Mouse (Mus musculus) G1E (cell line): Measurements from ENCODE around the gene Gm5678. TPM values are rescaled to one million over a fixed set of nuclear protein-coding genes. Genes with fewer than 3 reads are reported as not detected.
"Not testable (repeated sequence)": the region's sequence is repeated elsewhere in the genome, so short reads cannot be mapped to it uniquely, and the experiment has no call there.

Source experiments
- ATAC-seq: 2 replicates; pipeline ENCODE4 v1.8.0; 2016; ENCODE audit warnings: mild to moderate bottlenecking; ENCODE audit not compliant: insufficient number of reproducible peaks, poor library complexity, low FRiP score, severe bottlenecking; ENCODE audit errors: extremely low read depth
- DNase-seq: peaks from one replicate; pipeline ENCODE4 v3.0.0; 2012; ENCODE audit warnings: low spot score
- H3K27me3 ChIP-seq: 2 replicates; pipeline ENCODE4 v1.6.1; 2012; ENCODE audit warnings: mild to moderate bottlenecking, low read length, inconsistent platforms; ENCODE audit not compliant: insufficient read depth
- H3K36me3 ChIP-seq: replicated peaks from 2 replicates; pipeline ENCODE3; 2012; ENCODE audit warnings: mild to moderate bottlenecking, inconsistent platforms
- H3K4me1 ChIP-seq: 2 replicates; pipeline ENCODE4 v1.6.1; 2012; ENCODE audit warnings: low read depth, low read length, inconsistent platforms, mixed read lengths; ENCODE audit not compliant: insufficient read depth
- H3K4me3 ChIP-seq: 2 replicates; pipeline ENCODE4 v1.5.1; 2012; ENCODE audit warnings: low read depth, mild to moderate bottlenecking, inconsistent platforms, low read length, moderate library complexity, mixed read lengths
- H3K9me3 ChIP-seq: replicated peaks from 2 replicates; pipeline ENCODE4 v1.6.1; 2012; ENCODE audit warnings: inconsistent platforms
- CTCF ChIP-seq: IDR thresholded peaks from 2 replicates; pipeline ENCODE4 v1.5.1; 2012; ENCODE audit warnings: low read depth, low read length, inconsistent platforms, mixed read lengths
- GATA1 ChIP-seq: IDR thresholded peaks from 2 replicates; pipeline ENCODE4 v1.6.1; 2012; ENCODE audit warnings: borderline replicate concordance, low read length, inconsistent platforms, mixed read lengths
- GATA2 ChIP-seq: IDR thresholded peaks from 2 replicates; pipeline ENCODE4 v1.6.1; 2012; ENCODE audit warnings: low read depth, low read length, inconsistent platforms, borderline replicate concordance
- POLR2AphosphoS5 ChIP-seq: IDR thresholded peaks from 2 replicates; pipeline ENCODE4 v1.6.1; 2012; ENCODE audit warnings: low read depth, low read length, inconsistent platforms; ENCODE audit not compliant: insufficient replicate concordance
- TAL1 ChIP-seq: conservative IDR thresholded peaks from 2 replicates; pipeline ENCODE4 v1.6.1; 2012; ENCODE audit warnings: low read depth, low read length, inconsistent platforms, mixed read lengths
- polyA plus RNA-seq: library from polyadenylated mRNA; stranded (reverse); fragments of >175 nt; gene quantifications from 2 replicates; pipeline ENCODE4 v1.2.3, GENCODE M21; 2012
- total RNA-seq, 2 experiments: library from RNA; stranded (forward) in 1 of 2; stranded (reverse) in 1 of 2; fragments of 200-1000 nt in 1 of 2; fragments of >200 nt in 1 of 2; fragmentation: Nextera tagmentation in 1 of 2; gene quantifications; 2 replicates each; pipeline ENCODE4 v1.2.3; 2014 to 2017

Gm5678 gene
- total and polyA plus RNA-seq, 3 experiments = 1.3 TPM; not detected in 2

DNA sequence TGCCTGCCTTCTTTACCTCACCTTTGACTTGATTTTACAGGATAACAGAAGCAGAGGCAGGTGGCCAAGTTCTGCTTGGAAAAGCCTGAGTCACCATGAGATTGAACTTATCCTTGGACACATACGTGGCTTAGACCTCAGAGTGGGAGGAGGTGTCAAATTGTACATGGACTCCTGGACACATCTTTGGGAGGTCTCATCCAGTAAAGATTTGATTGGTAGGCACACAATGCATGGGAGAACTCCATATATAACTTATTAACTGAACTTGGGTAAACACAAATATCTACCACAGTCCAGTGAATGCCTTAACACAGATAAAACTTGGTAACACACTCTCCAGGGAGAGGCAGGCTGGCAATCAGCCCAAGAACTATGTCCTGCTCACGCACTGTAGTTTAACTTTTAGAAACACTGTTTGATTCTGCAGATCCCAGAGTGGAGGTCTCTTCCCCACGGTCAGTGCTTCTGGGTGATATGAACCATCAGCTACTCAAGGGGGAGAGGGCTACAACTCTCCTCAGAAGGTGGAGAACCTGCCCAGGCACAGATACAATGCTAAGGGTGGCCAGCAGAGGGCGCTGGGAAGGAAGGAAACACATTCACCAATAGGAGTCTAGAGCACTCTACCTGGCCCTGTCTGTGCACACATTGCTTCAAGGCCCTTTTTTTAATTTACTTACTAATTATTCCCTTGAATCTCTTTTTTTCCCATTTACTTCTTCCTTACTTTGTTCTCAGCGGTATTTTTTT is 12.6 kb upstream of the Gm5678 start:
- Histone ChIP-seq H3K27me3 (no peaks in the 10 kb centered on the region), H3K4me3 (no peak overlapping the region), H3K36me3 (peaks cover 6% of the 10 kb centered on the region), H3K9me3 (no peaks in the 10 kb centered on the region), H3K4me1 (no peaks in the 10 kb centered on the region; the same call in 1 of the 2 replicates)
- ATAC-seq (peak; percentile 54; the same call in 1 of the 2 replicates), DNase-seq (peak; percentile 47)
- no peak for TF ChIP-seq POLR2AphosphoS5
- peak; percentile 84 for TF ChIP-seq CTCF
- TF ChIP-seq GATA2 = no peak
- no peak for TF ChIP-seq GATA1

DNA sequence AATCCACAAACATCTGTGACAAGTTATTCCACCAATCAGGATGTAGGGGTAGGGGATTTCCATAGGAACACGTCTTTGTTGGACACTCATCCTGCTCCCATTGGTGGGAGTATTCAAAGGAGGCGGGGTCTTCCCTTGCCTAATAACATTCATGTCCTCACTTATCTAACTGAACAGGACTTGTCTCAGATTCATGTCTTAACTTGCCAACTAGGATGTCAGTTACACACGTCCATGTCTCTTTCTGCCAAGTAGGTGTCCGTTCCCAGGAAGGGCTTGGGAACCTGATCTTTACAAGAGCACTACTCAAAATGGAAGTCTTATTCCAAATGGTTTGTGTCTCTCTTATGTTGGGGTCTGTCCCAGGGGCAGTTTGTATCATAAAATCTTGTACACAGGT is 4.1 kb upstream of the Gm5678 start:
- DNase-seq, ATAC-seq, H3K27me3 ChIP-seq: not testable (repeated sequence)

DNA sequence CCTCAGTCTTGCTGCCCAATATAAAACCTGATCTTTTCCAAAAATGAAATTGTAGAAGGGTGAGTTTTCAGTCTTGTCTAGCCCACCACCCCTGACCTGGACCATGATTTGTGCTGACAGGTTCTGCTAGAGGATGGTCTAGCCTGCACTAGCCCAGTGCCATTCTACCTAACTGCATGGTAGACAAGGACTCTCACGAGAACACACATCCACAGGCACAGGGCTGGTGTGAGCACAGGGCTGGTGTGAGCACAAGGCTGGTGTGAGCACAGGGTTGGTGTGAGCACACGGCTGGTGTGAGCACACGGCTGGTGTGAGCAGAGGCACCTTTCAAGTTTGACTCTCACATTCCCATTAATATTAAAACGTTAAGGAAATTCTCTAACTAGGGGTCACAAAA is 3.2 kb upstream of the Gm5678 start:
- Histone ChIP-seq H3K4me3 (no peak overlapping the region), H3K4me1 (no peaks in the 10 kb centered on the region), H3K27me3 (no peaks in the 10 kb centered on the region), H3K9me3 (no peaks in the 10 kb centered on the region), H3K36me3 (no peaks in the 10 kb centered on the region)
- no peak for TF ChIP-seq GATA2
- no peak for TF ChIP-seq GATA1
- no peak for TF ChIP-seq TAL1
- TF ChIP-seq POLR2AphosphoS5 = no peak
- TF ChIP-seq CTCF = no peak
- DNase-seq = no peak
- no peak for ATAC-seq

More for the DNA sequence above, 4.1 kb upstream of the Gm5678 start:
- not testable (repeated sequence) for H3K4me3 ChIP-seq, H3K4me1 ChIP-seq, H3K9me3 ChIP-seq, H3K36me3 ChIP-seq

DNA sequence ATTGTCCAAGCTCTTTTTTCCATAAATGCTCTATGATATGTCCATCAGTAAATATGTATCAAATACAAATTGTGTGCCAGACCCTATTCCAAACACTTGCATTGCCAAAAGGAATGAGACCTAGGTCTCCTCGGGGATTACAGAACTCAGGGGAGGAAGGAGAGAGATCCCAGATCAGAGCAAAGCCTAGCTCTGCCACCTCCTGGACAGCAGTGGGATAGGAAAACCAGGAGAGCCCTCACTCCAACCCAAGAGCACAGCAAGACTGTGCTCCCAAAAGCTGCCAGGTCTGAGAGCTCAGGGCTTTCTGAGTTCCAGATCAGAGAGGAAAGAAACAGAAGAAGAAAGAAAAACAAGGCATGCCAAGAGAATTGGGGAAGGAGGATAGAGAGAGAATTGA is 1.2 kb upstream of the Gm5678 start:
- no peak for TF ChIP-seq POLR2AphosphoS5
- TF ChIP-seq CTCF = no peak
- TF ChIP-seq GATA1 = no peak
- no peak for TF ChIP-seq TAL1
- no peak for TF ChIP-seq GATA2
- Histone ChIP-seq H3K36me3 (no peaks in the 10 kb centered on the region), H3K4me1 (no peaks in the 10 kb centered on the region), H3K4me3 (no peak overlapping the region), H3K27me3 (no peaks in the 10 kb centered on the region), H3K9me3 (no peaks in the 10 kb centered on the region)
- ATAC-seq = no peak
- no peak for DNase-seq

DNA sequence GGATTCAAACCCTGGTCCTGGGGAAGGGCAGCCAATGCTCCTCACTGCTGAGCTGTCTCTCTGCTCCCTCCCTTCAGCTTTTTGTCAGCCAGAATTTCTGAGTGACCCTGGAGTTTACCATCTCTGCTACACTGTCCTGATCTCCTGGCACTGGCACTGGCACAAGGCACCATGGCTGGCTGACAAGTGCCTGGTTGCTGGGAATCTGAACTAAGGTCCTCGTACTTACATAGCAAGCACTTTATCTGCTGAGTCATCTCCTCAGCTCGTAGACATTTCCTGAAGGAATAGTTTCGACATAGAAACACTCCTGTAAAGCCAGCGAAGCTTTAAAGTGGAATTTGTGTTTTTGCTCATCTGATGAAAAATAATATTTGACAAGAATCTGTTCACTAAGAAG is 16.1 kb downstream of the Gm5678 start:
- peaks cover 3% of the 10 kb centered on the region; the same call in 1 of the 2 replicates for H3K27me3 ChIP-seq
- H3K36me3 ChIP-seq = no peaks in the 10 kb centered on the region
- H3K4me1 ChIP-seq = no peaks in the 10 kb centered on the region
- H3K4me3 ChIP-seq = no peak overlapping the region
- TF ChIP-seq GATA2 (no peak), TAL1 (no peak), POLR2AphosphoS5 (no peak), CTCF (no peak), GATA1 (no peak)
- DNase-seq (no peak), ATAC-seq (no peak)
- H3K9me3 ChIP-seq = no peaks in the 10 kb centered on the region

DNA sequence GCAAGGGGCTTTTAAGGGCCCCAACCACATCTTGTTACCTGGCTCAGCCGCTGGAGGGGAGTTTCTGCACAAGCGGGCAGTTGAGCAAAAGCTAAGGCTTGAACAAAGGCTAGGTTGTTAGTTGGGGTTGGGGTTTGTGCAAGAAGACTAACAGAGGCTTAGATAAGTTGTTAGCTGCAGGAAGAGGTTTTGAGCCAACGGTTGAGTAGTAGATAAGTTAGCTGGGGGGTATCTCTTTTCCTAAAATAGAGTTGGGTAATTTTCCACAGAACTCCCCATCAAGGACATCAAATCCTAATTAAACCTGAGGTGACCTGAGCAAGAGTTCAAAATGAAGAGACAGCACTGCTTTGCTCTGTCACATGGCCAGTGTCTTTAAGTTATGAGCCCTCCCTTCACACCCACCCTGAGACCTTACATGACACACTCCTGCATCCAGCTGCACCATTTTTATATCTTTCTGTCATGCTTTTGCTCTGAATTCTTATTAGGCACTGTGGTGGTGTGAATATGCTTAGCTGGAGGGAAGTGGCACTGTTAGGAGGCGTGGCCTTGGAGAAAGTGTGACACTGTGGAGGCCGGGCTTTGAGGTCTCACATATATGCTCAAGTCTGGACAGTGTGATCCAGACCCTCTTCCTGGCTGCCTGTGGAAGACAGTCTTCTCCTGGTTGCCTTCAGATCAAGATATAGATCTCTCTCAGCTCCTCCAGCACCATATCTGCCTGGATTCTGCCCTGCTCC is 20.7 kb downstream of the Gm5678 start:
- no peak for TF ChIP-seq POLR2AphosphoS5
- no peak for TF ChIP-seq TAL1
- Histone ChIP-seq H3K4me3 (no peak overlapping the region), H3K9me3 (no peaks in the 10 kb centered on the region), H3K36me3 (no peaks in the 10 kb centered on the region), H3K27me3 (peaks cover 8% of the 10 kb centered on the region; the same call in 1 of the 2 replicates), H3K4me1 (no peaks in the 10 kb centered on the region)
- ATAC-seq (no peak), DNase-seq (no peak)
